Mouse (Mus musculus) MEL (cell line): Measurements from ENCODE around the gene Mrpl10. TPM values are rescaled to one million over a fixed set of nuclear protein-coding genes. Genes with fewer than 3 reads are reported as not detected.

Source experiments
- DNase-seq: peaks from one replicate; pipeline ENCODE4 v3.0.0; 2011; ENCODE audit warnings: low read depth, low spot score
- H3K27ac ChIP-seq: 2 replicates; pipeline ENCODE4 v1.5.1; 2012; ENCODE audit warnings: low read depth, mild to moderate bottlenecking, control low read depth, low read length, moderate library complexity; ENCODE audit not compliant: control insufficient read depth
- H3K27me3 ChIP-seq, 2 experiments: fragments of 150-350 bp in 1 of 2; sonication (generic) in 1 of 2; 2 replicates each; pipeline ENCODE4 v1.6.1; 2012; ENCODE audit warnings: low read length in 2 of 2, mild to moderate bottlenecking in 2 of 2, improper control_type of control experiment in 1 of 2, moderate library complexity in 1 of 2; ENCODE audit not compliant: insufficient read depth in 2 of 2, control insufficient read depth in 1 of 2
- H3K36me3 ChIP-seq, 2 experiments: 2 replicates each; pipeline ENCODE4 v1.6.1; 2012 to 2014; ENCODE audit warnings: low read length in 2 of 2, improper control_type of control experiment in 1 of 2, inconsistent platforms in 1 of 2, mild to moderate bottlenecking in 1 of 2; ENCODE audit not compliant: insufficient read depth in 2 of 2, control insufficient read depth in 1 of 2
- H3K4me1 ChIP-seq, 2 experiments: fragments of 150-350 bp in 1 of 2; sonication (generic) in 1 of 2; 2 replicates each; pipeline ENCODE4 v1.6.1; 2012; ENCODE audit warnings: low read length in 2 of 2, improper control_type of control experiment in 1 of 2, mild to moderate bottlenecking in 1 of 2; ENCODE audit not compliant: insufficient read depth in 2 of 2, control insufficient read depth in 1 of 2
- H3K4me3 ChIP-seq, 2 experiments: fragments of 150-350 bp in 1 of 2; sonication (generic) in 1 of 2; 2 replicates each; pipeline ENCODE4 v1.5.1; 2012; ENCODE audit warnings: low read depth in 2 of 2, low read length in 2 of 2, mild to moderate bottlenecking in 2 of 2, moderate library complexity in 2 of 2, control low read depth in 1 of 2, improper control_type of control experiment in 1 of 2; ENCODE audit not compliant: control insufficient read depth in 1 of 2, insufficient read depth in 1 of 2
- H3K79me2 ChIP-seq: 2 replicates; pipeline ENCODE4 v1.6.1; 2012; ENCODE audit warnings: mild to moderate bottlenecking, low read length, moderate library complexity; ENCODE audit not compliant: control insufficient read depth, poor library complexity, insufficient read depth
- H3K9ac ChIP-seq: 2 replicates; pipeline ENCODE4 v1.6.1; 2012; ENCODE audit warnings: low read depth, mild to moderate bottlenecking, control low read depth, low read length, moderate library complexity; ENCODE audit not compliant: control insufficient read depth, poor library complexity, severe bottlenecking
- H3K9me3 ChIP-seq: fragments of 150-350 bp; sonication (generic); replicated peaks from 2 replicates; pipeline ENCODE4 v1.6.1; 2012; ENCODE audit warnings: mild to moderate bottlenecking, low read length, improper control_type of control experiment, moderate library complexity; ENCODE audit not compliant: insufficient read depth
- BHLHE40 ChIP-seq: IDR thresholded peaks from 2 replicates; pipeline ENCODE4 v1.6.1; 2012; ENCODE audit warnings: low read depth, mild to moderate bottlenecking, inconsistent platforms, low read length, improper control_type of control experiment, borderline replicate concordance
- CHD1 ChIP-seq: IDR thresholded peaks from 2 replicates; pipeline ENCODE4 v1.6.1; 2012; ENCODE audit warnings: low read depth, mild to moderate bottlenecking, inconsistent platforms, low read length, improper control_type of control experiment
- CHD2 ChIP-seq: IDR thresholded peaks from 2 replicates; pipeline ENCODE4 v1.6.1; 2011; ENCODE audit warnings: low read length, improper control_type of control experiment
- CTCF ChIP-seq, 3 experiments: IDR thresholded peaks in 2 of 3; conservative IDR thresholded peaks in 1 of 3; 2 replicates each; pipeline ENCODE4 v1.5.1; 2011 to 2012; ENCODE audit warnings: low read length in 3 of 3, low read depth in 2 of 3, mild to moderate bottlenecking in 2 of 3, improper control_type of control experiment in 1 of 3, inconsistent platforms in 1 of 3, mixed read lengths in 1 of 3, moderate library complexity in 1 of 3; ENCODE audit not compliant: control insufficient read depth in 1 of 3, insufficient read depth in 1 of 3, poor library complexity in 1 of 3, severe bottlenecking in 1 of 3
- E2F4 ChIP-seq: IDR thresholded peaks from 2 replicates; pipeline ENCODE4 v1.6.1; 2011; ENCODE audit warnings: low read depth, low read length, improper control_type of control experiment, borderline replicate concordance
- ELF1 ChIP-seq: IDR thresholded peaks from 2 replicates; pipeline ENCODE4 v1.6.1; 2014; ENCODE audit warnings: low read depth, mild to moderate bottlenecking, inconsistent platforms, low read length, improper control_type of control experiment, moderate library complexity
- ETS1 ChIP-seq: IDR thresholded peaks from 2 replicates; pipeline ENCODE4 v1.6.1; 2012; ENCODE audit warnings: low read depth, mild to moderate bottlenecking, inconsistent platforms, low read length, improper control_type of control experiment, moderate library complexity
- HCFC1 ChIP-seq: IDR thresholded peaks from 2 replicates; pipeline ENCODE4 v1.6.1; 2012; ENCODE audit warnings: low read depth, mild to moderate bottlenecking, inconsistent platforms, low read length, improper control_type of control experiment, moderate library complexity
- KAT2A ChIP-seq: conservative IDR thresholded peaks from 2 replicates; pipeline ENCODE4 v1.6.1; 2012; ENCODE audit warnings: low read depth, low read length, improper control_type of control experiment, inconsistent platforms
- MAX ChIP-seq: IDR thresholded peaks from 2 replicates; pipeline ENCODE4 v1.6.1; 2011; ENCODE audit warnings: low read length, improper control_type of control experiment
- MAZ ChIP-seq: IDR thresholded peaks from 2 replicates; pipeline ENCODE4 v1.6.1; 2012; ENCODE audit warnings: low read depth, mild to moderate bottlenecking, inconsistent platforms, low read length, improper control_type of control experiment
- MEF2A ChIP-seq: IDR thresholded peaks from 2 replicates; pipeline ENCODE4 v1.6.1; 2014; ENCODE audit warnings: low read depth, mild to moderate bottlenecking, inconsistent platforms, low read length, improper control_type of control experiment; ENCODE audit not compliant: poor library complexity, insufficient replicate concordance, severe bottlenecking; ENCODE audit errors: extremely low read depth
- MXI1 ChIP-seq: IDR thresholded peaks from 2 replicates; pipeline ENCODE4 v1.6.1; 2011; ENCODE audit warnings: mild to moderate bottlenecking, low read depth, low read length, improper control_type of control experiment
- MYB ChIP-seq: IDR thresholded peaks from 2 replicates; pipeline ENCODE4 v1.6.1; 2011; ENCODE audit warnings: mild to moderate bottlenecking, low read depth, low read length, improper control_type of control experiment
- MYC ChIP-seq: IDR thresholded peaks from 2 replicates; pipeline ENCODE4 v1.6.1; 2011; ENCODE audit warnings: low read depth, mild to moderate bottlenecking, low read length, improper control_type of control experiment, moderate library complexity
- NELFE ChIP-seq: IDR thresholded peaks from 2 replicates; pipeline ENCODE4 v1.6.1; 2011; ENCODE audit warnings: low read depth, low read length, improper control_type of control experiment
- NRF1 ChIP-seq: IDR thresholded peaks from 2 replicates; pipeline ENCODE4 v1.6.1; 2014; ENCODE audit warnings: low read depth, mild to moderate bottlenecking, inconsistent platforms, low read length, improper control_type of control experiment, moderate library complexity; ENCODE audit not compliant: poor library complexity, insufficient read depth, severe bottlenecking
- POLR2A ChIP-seq, 2 experiments: IDR thresholded peaks; 2 replicates each; pipeline ENCODE4 v1.6.1; 2011 to 2012; ENCODE audit warnings: low read length in 2 of 2, mild to moderate bottlenecking in 2 of 2, control low read depth in 1 of 2, improper control_type of control experiment in 1 of 2, low read depth in 1 of 2, moderate library complexity in 1 of 2; ENCODE audit not compliant: control insufficient read depth in 1 of 2, insufficient read depth in 1 of 2, poor library complexity in 1 of 2
- POLR2AphosphoS5 ChIP-seq: IDR thresholded peaks from 2 replicates; pipeline ENCODE4 v1.6.1; 2012; ENCODE audit warnings: low read depth, borderline replicate concordance, mild to moderate bottlenecking, inconsistent platforms, low read length, moderate library complexity, mixed read lengths
- RAD21 ChIP-seq: IDR thresholded peaks from 2 replicates; pipeline ENCODE4 v1.6.1; 2011; ENCODE audit warnings: mild to moderate bottlenecking, low read depth, low read length, improper control_type of control experiment
- RCOR1 ChIP-seq: IDR thresholded peaks from 2 replicates; pipeline ENCODE4 v1.6.1; 2012; ENCODE audit warnings: low read depth, mild to moderate bottlenecking, inconsistent platforms, low read length, improper control_type of control experiment
- SIN3A ChIP-seq: IDR thresholded peaks from 2 replicates; pipeline ENCODE4 v1.6.1; 2012; ENCODE audit warnings: low read length, improper control_type of control experiment, inconsistent platforms
- SMC3 ChIP-seq: IDR thresholded peaks from 2 replicates; pipeline ENCODE4 v1.6.1; 2011; ENCODE audit warnings: low read depth, low read length, improper control_type of control experiment
- TBP ChIP-seq: IDR thresholded peaks from 2 replicates; pipeline ENCODE4 v1.8.0; 2011; ENCODE audit warnings: low read depth, low read length, improper control_type of control experiment
- TCF12 ChIP-seq: IDR thresholded peaks from 2 replicates; pipeline ENCODE4 v1.6.1; 2014; ENCODE audit warnings: low read depth, mild to moderate bottlenecking, inconsistent platforms, low read length, improper control_type of control experiment, moderate library complexity
- UBTF ChIP-seq: IDR thresholded peaks from 2 replicates; pipeline ENCODE4 v1.6.1; 2012; ENCODE audit warnings: low read depth, mild to moderate bottlenecking, inconsistent platforms, low read length, improper control_type of control experiment, moderate library complexity, borderline replicate concordance; ENCODE audit not compliant: insufficient read depth
- USF1 ChIP-seq: IDR thresholded peaks from 2 replicates; pipeline ENCODE4 v1.6.1; 2014; ENCODE audit warnings: low read depth, mild to moderate bottlenecking, inconsistent platforms, low read length, improper control_type of control experiment, moderate library complexity
- ZC3H11A ChIP-seq: IDR thresholded peaks from 2 replicates; pipeline ENCODE4 v1.6.1; 2012; ENCODE audit warnings: low read depth, mild to moderate bottlenecking, inconsistent platforms, low read length, improper control_type of control experiment
- ZKSCAN1 ChIP-seq: IDR thresholded peaks from 2 replicates; pipeline ENCODE4 v1.6.1; 2012; ENCODE audit warnings: low read depth, mild to moderate bottlenecking, inconsistent platforms, low read length, improper control_type of control experiment, moderate library complexity
- ZNF384 ChIP-seq: IDR thresholded peaks from 2 replicates; pipeline ENCODE4 v1.6.1; 2012; ENCODE audit warnings: low read depth, mild to moderate bottlenecking, inconsistent platforms, low read length, improper control_type of control experiment
- polyA plus RNA-seq, 2 experiments: library from polyadenylated mRNA; stranded (reverse) in 1 of 2; unstranded in 1 of 2; fragments of >175 nt in 1 of 2; fragments of >200 nt in 1 of 2; gene quantifications; 2 replicates each; pipeline versions ENCODE4 v1.2.1 to v1.2.4; 2012; ENCODE audit warnings: low replicate concordance in 2 of 2, low read depth in 1 of 2; ENCODE audit not compliant: insufficient read length in 2 of 2, insufficient read depth in 1 of 2, missing spikeins in 1 of 2
- total RNA-seq: library from RNA; depleted of rRNA; stranded (reverse); fragments of 300-350 nt; gene quantifications from 2 replicates; pipeline ENCODE4 v1.2.3, GENCODE M21; 2012

Mrpl10 gene
- total and polyA plus RNA-seq, 3 experiments = 79.3 to 106 TPM; not detected in 1

GRCm38 (mm10) chr11:97071129-97071528 is 29.8 kb downstream of the Mrpl10 start:
- DNase-seq = no peak
- Histone ChIP-seq H3K79me2 (no peaks in the 10 kb centered on the region), H3K9ac (no peak overlapping the region), H3K9me3 (no peaks in the 10 kb centered on the region), H3K4me3 (no peak overlapping the region), H3K27ac (no peak overlapping the region), H3K27me3 (no peaks in the 10 kb centered on the region), H3K4me1 (no peaks in the 10 kb centered on the region), H3K36me3 (no peaks in the 10 kb centered on the region; a peak in 1 of 4 replicates)
- TF ChIP-seq POLR2AphosphoS5 (no peak), CTCF (IDR thresholded peaks at IDR 0.05 in 2 of 3, conservative IDR thresholded peaks at IDR 0.05 in 1 of 3; ENCODE audit: control insufficient read depth in 1 of 3, insufficient read depth in 1 of 3, low read depth in 2 of 3, low read length in 3 of 3, poor library complexity in 1 of 3, severe bottlenecking in 1 of 3) (no peak), SIN3A (no peak), USF1 (no peak), E2F4 (no peak), KAT2A (no peak), TCF12 (no peak), CHD1 (no peak), CHD2 (no peak), MEF2A (no peak), ELF1 (no peak), RCOR1 (no peak), NRF1 (no peak), MAZ (no peak)

- Histone ChIP-seq H3K27ac (no peak overlapping the region), H3K9me3 (no peaks in the 10 kb centered on the region), H3K36me3 (no peaks in the 10 kb centered on the region; a peak in 1 of 4 replicates), H3K27me3 (no peaks in the 10 kb centered on the region), H3K4me1 (no peaks in the 10 kb centered on the region), H3K79me2 (no peaks in the 10 kb centered on the region), H3K9ac (no peak overlapping the region), H3K4me3 (no peak overlapping the region)
- no peak for TF ChIP-seq CHD1
- no peak for TF ChIP-seq ETS1
- TF ChIP-seq MAX = peak; percentile 60
- TF ChIP-seq CTCF (IDR thresholded peaks at IDR 0.05 in 2 of 3, conservative IDR thresholded peaks at IDR 0.05 in 1 of 3; ENCODE audit: control insufficient read depth in 1 of 3, insufficient read depth in 1 of 3, low read depth in 2 of 3, low read length in 3 of 3, poor library complexity in 1 of 3, severe bottlenecking in 1 of 3) = peak; percentile 49 to 96 (median 73)
- peak; percentile 90 for TF ChIP-seq RAD21
- TF ChIP-seq ZC3H11A = peak; percentile 80
- TF ChIP-seq ZNF384 = 0 out of 2 replicates have a peak, but pooled peaks have one; percentile 28
- TF ChIP-seq MAZ = peak; percentile 63; the same call in 1 of the 2 replicates
- 0 out of 2 replicates have a peak, but pooled peaks have one; percentile 39 for TF ChIP-seq BHLHE40
- TF ChIP-seq TBP = no peak
- TF ChIP-seq MXI1 = 0 out of 2 replicates have a peak, but pooled peaks have one; percentile 33
- no peak for TF ChIP-seq RCOR1
- TF ChIP-seq HCFC1 = peak; percentile 46; the same call in 1 of the 2 replicates
- TF ChIP-seq ELF1 = 0 out of 2 replicates have a peak, but pooled peaks have one; percentile 37
- no peak for TF ChIP-seq UBTF
- no peak for TF ChIP-seq POLR2A (IDR thresholded peaks at IDR 0.05; ENCODE audit: control insufficient read depth in 1 of 2, insufficient read depth in 1 of 2, low read depth in 1 of 2, low read length in 2 of 2, poor library complexity in 1 of 2)
- TF ChIP-seq NELFE = peak; percentile 28; the same call in 1 of the 2 replicates
- TF ChIP-seq MYB = 0 out of 2 replicates have a peak, but pooled peaks have one; percentile 13
- TF ChIP-seq ZKSCAN1 = no peak
- TF ChIP-seq POLR2AphosphoS5 = no peak
- peak; percentile 66; the same call in 1 of the 2 replicates for TF ChIP-seq MYC
- 0 out of 2 replicates have a peak, but pooled peaks have one; percentile 32 for TF ChIP-seq USF1
- peak; percentile 82 for TF ChIP-seq SMC3
- peak; percentile 80 for DNase-seq
Measured at GRCm38 (mm10) chr11:97072533-97072932, 31.2 kb downstream of the Mrpl10 start.
